Mouse (Mus musculus) embryo, embryonic 11.5 days (tissue): ENCODE measurements around the gene Klf11.
"Not testable (repeated sequence)": the region's sequence is repeated elsewhere in the genome, so short reads cannot be mapped to it uniquely, and the experiment has no call there.

ENCODE experiments used
- DNase-seq: peaks from one replicate; pipeline ENCODE4 v3.0.0-alpha.2; 2012; ENCODE audit warnings: low read depth, low spot score

The Klf11 gene

GRCm38 (mm10) chr12:24654065-24654862 lies 3.2 kb downstream of the Klf11 start:
- no peak for DNase-seq

- no peak for DNase-seq
Measured at GRCm38 (mm10) chr12:24656436-24656835, 5.4 kb downstream of the Klf11 start.

- DNase-seq: no peak
Measured at GRCm38 (mm10) chr12:24658998-24659397, 7.9 kb downstream of the Klf11 start.

- no peak for DNase-seq
Measured at GRCm38 (mm10) chr12:24659923-24660322, 8.8 kb downstream of the Klf11 start.

GRCm38 (mm10) chr12:24661100-24661499 lies 10.0 kb downstream of the Klf11 start:
- DNase-seq: no peak

GRCm38 (mm10) chr12:24662131-24662530 lies 11.1 kb downstream of the Klf11 start:
- DNase-seq: no peak

- no peak for DNase-seq
Measured at GRCm38 (mm10) chr12:24680096-24680491, 29.0 kb downstream of the Klf11 start.

GRCm38 (mm10) chr12:24680492-24681285 lies 29.6 kb downstream of the Klf11 start:
- DNase-seq: no peak

- DNase-seq: no peak
Measured at GRCm38 (mm10) chr12:24681286-24682023, 30.4 kb downstream of the Klf11 start, which contains the start of gene Cys1. Gene Cys1 (minus strand): TSS chr12:24681813.

- no peak for DNase-seq
Measured at GRCm38 (mm10) chr12:24682563-24682962, 31.5 kb downstream of the Klf11 start.

GRCm38 (mm10) chr12:24683461-24683860 lies 32.4 kb downstream of the Klf11 start:
- no peak for DNase-seq

GRCm38 (mm10) chr12:24686038-24686695 lies 35.1 kb downstream of the Klf11 start:
- DNase-seq: no peak

- DNase-seq: no peak
Measured at GRCm38 (mm10) chr12:24686696-24687346, 35.7 kb downstream of the Klf11 start.

GRCm38 (mm10) chr12:24690351-24690750 lies 39.3 kb downstream of the Klf11 start:
- DNase-seq: no peak

- peak; percentile 82 for DNase-seq
Measured at GRCm38 (mm10) chr12:24696500-24697483, 45.7 kb downstream of the Klf11 start.

- no peak for DNase-seq
Measured at GRCm38 (mm10) chr12:24697484-24698204, 46.6 kb downstream of the Klf11 start.

GRCm38 (mm10) chr12:24698514-24698913 lies 47.4 kb downstream of the Klf11 start:
- DNase-seq: no peak

- DNase-seq: no peak
Measured at GRCm38 (mm10) chr12:24699578-24699977, 48.5 kb downstream of the Klf11 start.

GRCm38 (mm10) chr12:24701621-24702020 lies 50.5 kb downstream of the Klf11 start:
- DNase-seq: not testable (repeated sequence)
